Mouse (Mus musculus): ENCODE measurements around the gene Noa1. TPM values are rescaled to one million over a fixed set of nuclear protein-coding genes. Genes with fewer than 3 reads are reported as not detected.

The Noa1 gene
- 10 to 100 TPM; 20.4 to 23.1 TPM for total RNA-seq (2021)

GRCm38 (mm10) chr5:77309924-77310772 lies at the start of gene Noa1, which contains the start of gene Polr2b:
Noa1 (minus strand) TSS chr5:77310084.
Polr2b (plus strand) TSS chr5:77310147.
- peak; percentile 99 to 100 for DNase-seq
- intact Hi-C loops (cut with DNase I) = loop anchor here (2.0 kb wide), 1 partner anchor 43 kb away; no protein-coding TSS in a partner anchor

DNA sequence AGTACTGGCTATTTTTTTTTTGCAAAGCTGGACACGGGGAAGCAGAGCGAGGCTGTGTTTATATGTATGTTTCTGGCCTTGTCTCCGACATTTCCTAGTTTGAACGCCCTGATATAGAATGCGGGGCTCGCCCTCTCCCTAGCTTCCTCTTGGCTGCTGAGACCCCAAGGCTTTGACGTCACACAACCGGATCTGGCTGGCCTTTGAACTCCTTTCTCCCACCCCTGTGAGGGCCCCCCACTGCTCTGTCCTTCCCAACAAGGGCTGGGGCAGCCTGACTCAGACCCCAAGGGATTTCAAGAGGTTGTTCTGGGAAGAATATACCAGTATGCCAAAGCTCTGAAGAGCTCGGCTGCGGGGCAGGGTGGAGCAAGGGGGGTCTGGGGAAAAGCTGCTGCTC lies 48.5 kb upstream of the Noa1 start:
- peak; percentile 64 to 69 for DNase-seq
- intact Hi-C loops (cut with DNase I) = loop anchor here (2.0 to 10.0 kb wide), 2 partner anchors 42 to 446 kb away; no protein-coding TSS in a partner anchor

GRCm38 (mm10) chr5:77357405-77358149 lies 47.7 kb upstream of the Noa1 start:
- intact Hi-C loops (cut with DNase I) = loop anchor here (2.0 to 10.0 kb wide), 2 partner anchors 43 to 447 kb away; no protein-coding TSS in a partner anchor
- DNase-seq = peak; percentile 76 to 84

DNA sequence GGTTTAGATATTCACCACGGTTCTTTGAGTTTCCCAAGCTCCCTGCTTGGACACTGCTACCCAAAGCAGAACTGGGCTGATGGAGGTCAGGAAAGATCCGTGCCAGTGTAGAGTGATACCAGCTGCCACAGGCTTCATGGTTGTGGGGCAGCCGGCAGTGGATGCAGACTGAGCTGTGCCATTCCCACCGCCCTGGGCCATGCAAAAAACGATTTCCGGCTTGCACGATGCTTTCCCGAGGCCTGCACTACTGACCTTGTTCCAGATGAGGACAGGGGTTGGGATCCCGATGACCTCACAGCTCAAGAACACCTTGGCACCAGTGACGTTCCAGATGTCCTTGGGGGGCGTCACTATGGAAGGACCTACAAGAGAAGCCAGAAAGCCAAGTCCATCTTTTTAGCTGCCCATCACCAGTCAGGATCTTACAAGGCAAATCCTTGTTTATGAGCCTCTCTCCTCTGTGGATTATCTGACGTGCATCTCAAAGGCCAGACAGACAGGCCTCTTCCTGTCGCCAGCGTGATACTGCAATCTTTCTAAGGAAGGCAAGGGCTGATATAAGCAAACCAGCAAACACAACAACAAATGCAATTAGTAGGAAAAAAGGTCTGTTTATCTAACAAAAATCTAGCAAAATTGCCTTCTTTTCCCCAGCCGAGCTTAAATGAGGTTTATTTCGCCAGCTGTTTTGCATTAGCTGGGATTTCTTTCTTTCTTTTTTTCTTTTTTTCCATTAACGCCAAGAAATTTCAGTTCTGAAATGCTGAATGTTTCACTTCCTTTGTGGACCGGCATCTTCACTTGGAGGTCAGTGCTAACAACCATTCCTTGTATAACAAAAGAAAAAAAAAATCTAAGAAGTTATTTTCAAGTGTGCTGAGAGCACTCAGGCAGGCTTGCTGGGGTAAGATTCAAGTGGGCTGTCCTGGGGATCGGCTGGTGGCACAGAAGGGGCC lies 45.7 kb upstream of the Noa1 start:
- intact Hi-C loops (cut with DNase I) = loop anchor here (2.0 to 10.0 kb wide), 2 partner anchors 31 to 449 kb away; no protein-coding TSS in a partner anchor
- DNase-seq = no peak

GRCm38 (mm10) chr5:77354361-77354787 lies 44.5 kb upstream of the Noa1 start:
- intact Hi-C loops (cut with DNase I) = loop anchor here (1.0 to 10.0 kb wide), 3 partner anchors 32 to 450 kb away; no protein-coding TSS in a partner anchor

GRCm38 (mm10) chr5:77351691-77352090 lies 41.8 kb upstream of the Noa1 start:
- DNase-seq = no peak
- intact Hi-C loops (cut with DNase I) = loop anchor here (10.0 kb wide), 1 partner anchor 453 kb away; no protein-coding TSS in a partner anchor

More at GRCm38 (mm10) chr5:77354361-77354787, 44.5 kb upstream of the Noa1 start:
- peak; percentile 88 to 92 for DNase-seq

DNA sequence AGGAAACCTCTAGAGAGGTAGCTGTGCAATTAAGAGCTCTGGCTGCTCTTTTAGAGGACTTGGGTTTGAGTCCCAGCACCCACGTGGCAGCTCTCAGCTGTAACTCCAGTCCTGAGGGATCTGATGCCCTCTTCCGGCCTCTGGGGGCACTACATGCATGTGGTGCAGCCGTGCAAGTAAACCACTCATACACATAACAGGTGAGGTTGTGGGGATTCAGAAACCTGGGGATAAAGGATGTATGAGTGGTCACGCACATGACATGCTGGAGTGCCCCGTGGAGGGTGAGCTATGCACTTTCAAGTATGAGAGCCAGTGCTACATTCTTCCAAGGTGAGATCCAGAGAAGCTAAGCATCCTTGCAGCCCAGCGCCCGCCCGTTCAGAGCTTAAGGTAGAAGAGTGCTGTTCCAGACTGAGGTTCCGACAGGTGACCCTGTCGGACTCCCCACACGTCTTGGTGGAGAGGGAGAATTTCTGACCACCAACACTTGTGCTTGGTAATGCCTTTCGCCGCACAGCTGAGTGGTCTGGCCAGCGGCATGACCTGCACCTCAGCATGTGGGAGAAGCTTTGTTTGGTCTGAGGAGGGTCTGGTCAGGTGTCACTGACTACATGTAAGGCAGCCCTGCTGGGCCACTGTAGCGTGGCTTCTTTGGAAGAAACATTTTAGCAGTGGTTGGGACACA lies 40.2 kb upstream of the Noa1 start:
- intact Hi-C loops (cut with DNase I) = loop anchor here (10.0 kb wide), 1 partner anchor 455 kb away; no protein-coding TSS in a partner anchor
- no peak for DNase-seq

DNA sequence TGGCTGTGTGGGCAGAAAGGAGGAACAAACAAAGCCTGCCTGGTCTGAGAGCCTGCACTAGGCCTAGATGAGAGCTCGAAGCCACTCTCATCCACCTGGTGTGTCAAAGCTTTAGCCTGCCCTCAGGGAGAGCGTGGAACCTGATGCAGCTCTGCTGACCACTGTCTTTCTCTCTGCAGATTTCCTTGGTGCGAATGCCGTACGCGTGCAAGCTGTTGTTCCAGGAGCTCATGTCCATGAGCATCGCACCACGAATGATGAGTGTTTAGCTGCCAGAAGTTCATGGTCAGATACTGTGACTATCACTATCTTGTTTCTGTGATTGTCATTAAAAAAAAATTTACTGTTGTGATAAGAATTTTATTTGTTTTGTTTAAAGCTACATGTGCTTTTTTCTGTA lies 39.0 kb upstream of the Noa1 start:
- DNase-seq = no peak
- intact Hi-C loops (cut with DNase I) = no loop called here

- intact Hi-C loops (cut with DNase I) = no loop called here
- DNase-seq = no peak
These were observed 30.1 kb upstream of the Noa1 start for GRCm38 (mm10) chr5:77340033-77340432.

DNA sequence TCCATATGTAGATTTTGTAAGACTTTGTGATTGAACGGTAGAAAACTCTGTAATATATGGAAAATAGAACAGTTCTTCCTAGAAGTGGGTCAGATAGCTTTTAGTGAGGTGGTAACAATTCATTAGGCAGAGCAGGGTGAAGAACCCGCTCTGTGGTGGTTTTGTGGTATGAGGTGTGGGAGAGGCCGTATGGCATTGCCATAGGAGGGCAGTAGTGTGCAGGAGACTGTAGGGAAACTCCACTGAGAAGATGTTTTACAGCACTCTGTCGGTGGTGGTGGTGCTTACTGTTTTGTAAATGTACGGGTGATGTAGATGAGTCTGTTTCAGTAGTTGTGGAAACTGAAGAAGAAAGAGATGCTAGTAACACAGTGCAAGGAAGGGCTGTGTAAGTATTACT lies 20.3 kb upstream of the Noa1 start:
- intact Hi-C loops (cut with DNase I) = no loop called here
- no peak for DNase-seq

GRCm38 (mm10) chr5:77324936-77325335 lies 15.1 kb upstream of the Noa1 start:
- intact Hi-C loops (cut with DNase I) = loop anchor here (10.0 kb wide), 1 partner anchor 340 kb away; no protein-coding TSS in a partner anchor
- no peak for DNase-seq

- intact Hi-C loops (cut with DNase I) = no loop called here
- DNase-seq = no peak
These were observed 5.1 kb upstream of the Noa1 start for GRCm38 (mm10) chr5:77314986-77315385.

DNA sequence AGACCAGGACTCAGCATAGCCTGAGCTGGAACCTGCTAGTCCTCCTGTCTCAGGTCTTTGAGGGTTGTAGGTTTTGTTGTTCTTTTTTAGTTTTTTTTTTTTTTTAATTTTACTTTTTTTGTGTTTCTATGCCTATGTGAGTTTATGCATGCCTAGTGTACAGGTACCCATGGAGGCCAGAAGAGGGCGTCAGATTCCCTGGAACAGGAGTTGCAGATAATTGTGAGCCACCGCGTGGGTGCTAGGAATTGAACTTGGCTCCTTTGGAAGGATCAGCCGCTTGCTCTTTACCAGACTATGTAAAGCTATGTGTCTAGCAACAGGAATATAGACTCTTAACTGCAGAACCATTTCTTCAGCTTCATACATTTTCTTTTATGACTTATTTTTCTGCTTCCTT lies 4.3 kb upstream of the Noa1 start:
- no peak for DNase-seq
- intact Hi-C loops (cut with DNase I) = no loop called here

DNA sequence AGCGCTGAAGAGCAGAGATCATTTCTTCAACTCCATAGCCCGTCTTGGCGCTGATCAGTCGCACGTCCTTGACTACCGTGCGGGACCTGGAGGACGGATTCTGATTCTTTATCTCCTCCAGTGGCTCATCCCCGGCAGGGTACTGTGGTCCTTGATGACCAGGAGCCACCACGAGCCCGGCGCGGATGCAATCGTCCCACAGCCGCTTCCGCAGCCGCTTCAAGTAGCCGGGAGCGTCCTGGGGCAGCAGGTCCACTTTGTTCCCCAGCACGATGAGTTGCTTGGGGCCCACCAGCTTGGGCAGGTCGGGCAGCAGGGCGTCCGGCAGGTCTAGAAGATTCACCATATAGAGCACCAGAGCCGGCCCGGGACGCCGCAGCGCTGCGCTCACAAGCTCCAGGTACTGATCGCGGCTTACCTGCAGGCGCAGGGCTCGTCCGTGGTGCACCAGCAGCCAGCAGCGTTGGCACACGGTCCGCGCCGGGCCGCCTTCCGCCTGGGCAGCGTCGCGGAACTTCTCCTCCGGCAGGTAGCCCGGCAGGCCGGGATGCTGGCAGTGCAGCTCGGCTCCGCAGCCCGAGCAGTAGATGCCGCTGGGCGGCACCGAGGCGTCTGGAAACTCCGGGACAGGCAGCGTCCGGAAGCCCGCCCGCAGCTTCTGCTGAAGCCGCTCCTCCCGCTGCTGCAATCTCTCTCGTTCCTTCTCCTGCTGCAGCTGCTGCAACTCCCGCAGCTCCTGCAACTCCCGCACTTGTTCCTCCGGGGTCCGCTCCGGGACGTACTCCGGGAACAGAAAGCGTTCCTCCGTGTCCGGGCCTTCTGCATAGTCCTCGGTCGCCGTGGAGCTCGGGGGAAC lies 605 bp downstream of the Noa1 start:
- intact Hi-C loops (cut with DNase I) = loop anchor here (2.0 kb wide), 1 partner anchor 42 kb away; no protein-coding TSS in a partner anchor
- no peak for DNase-seq

DNA sequence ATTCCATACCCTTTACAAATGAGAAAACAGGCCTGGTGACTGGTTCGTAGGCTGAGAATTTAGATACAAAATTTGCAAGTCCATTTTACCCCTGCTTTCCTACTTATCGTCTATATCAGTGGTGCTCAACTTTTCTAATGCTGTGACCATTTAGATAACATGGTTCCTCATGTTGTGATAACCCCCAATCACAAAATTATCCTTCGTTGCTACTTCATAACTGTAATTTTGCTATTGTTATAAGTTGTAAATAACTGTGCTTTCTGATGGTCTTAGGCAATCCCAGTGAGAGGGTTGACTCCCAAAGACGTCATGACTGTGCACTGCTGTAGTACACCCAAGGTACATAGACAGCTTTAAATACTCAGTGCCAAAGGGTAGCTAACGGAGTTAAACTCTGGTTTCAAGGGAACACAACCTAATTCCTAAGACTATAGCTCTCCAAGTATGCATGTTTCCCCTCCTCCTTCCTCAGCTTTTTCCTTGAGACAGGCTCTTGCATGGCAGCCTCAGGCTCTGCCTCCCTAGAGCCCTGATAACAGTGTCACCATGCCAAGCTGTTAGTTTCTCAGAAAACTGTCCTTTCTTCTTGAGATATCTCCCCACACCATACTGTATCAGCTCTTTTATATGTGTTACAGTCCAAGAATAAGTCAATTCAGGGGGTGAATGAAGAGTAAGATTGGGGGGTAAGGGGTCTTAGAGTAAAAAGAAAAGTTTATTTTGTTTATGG lies 1.9 kb downstream of the Noa1 start:
- intact Hi-C loops (cut with DNase I) = loop anchor here (2.0 kb wide), 1 partner anchor 41 kb away; no protein-coding TSS in a partner anchor
- DNase-seq = no peak

DNA sequence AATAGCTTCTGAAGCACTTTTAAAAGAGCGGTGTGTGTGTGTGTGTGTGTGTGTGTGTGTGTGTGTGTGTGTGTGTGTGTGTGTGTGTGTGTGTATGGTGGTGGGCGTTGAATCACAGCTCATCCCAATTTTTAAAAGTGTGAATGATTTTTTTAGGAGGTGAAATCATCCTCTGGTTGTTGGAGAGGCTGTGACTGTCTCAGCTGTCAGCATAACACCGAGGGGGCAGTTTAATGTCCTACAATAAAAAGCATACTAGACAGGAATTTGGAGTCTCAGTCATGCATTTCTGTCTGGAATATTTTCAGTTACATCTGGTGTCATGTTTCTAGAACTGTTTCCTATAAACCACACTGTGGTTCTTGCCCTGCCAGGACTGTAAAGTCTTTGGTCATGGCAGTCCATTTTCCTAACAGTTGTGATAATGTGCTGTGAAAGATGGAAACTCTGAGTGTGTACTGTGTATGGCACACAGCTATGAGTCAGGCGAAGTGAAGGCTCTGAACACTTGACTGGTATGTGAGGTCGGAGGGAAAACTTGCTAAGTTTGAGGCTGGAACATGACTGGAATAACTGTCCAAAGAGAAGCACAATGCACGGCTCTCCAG lies 8.5 kb downstream of the Noa1 start:
- DNase-seq = no peak
- intact Hi-C loops (cut with DNase I) = no loop called here

- no peak for DNase-seq
- intact Hi-C loops (cut with DNase I) = no loop called here
These were observed 10.4 kb downstream of the Noa1 start for GRCm38 (mm10) chr5:77299486-77299885.

All from heart, postnatal 36 days (tissue).